Mouse (Mus musculus) erythroblast, adult 5-6 weeks (primary cell): ENCODE measurements around the gene Exoc6. TPM values are rescaled to one million over a fixed set of nuclear protein-coding genes. Genes with fewer than 3 reads are reported as not detected.
"Not testable (repeated sequence)": the region's sequence is repeated elsewhere in the genome, so short reads cannot be mapped to it uniquely, and the experiment has no call there.

Experiments
- ATAC-seq: replicated peaks from 2 replicates; pipeline ENCODE4 v1.8.0; 2016; ENCODE audit warnings: moderate number of reproducible peaks, mild to moderate bottlenecking, moderate TSS enrichment, inconsistent platforms; ENCODE audit not compliant: poor library complexity, low FRiP score, severe bottlenecking
- total RNA-seq, 2 experiments: library from RNA; stranded (forward) in 1 of 2; stranded (reverse) in 1 of 2; fragments of 150-400 nt in 1 of 2; fragments of 200-764, 138-1000 nt in 1 of 2; gene quantifications; 2 replicates each; pipeline versions ENCODE4 v1.2.3 to v1.2.4; 2015 to 2017; ENCODE audit warnings: low replicate concordance in 2 of 2

The Exoc6 gene
- total RNA-seq, 2 experiments from 2014 or later = 17.9 to 30.0 TPM

DNA sequence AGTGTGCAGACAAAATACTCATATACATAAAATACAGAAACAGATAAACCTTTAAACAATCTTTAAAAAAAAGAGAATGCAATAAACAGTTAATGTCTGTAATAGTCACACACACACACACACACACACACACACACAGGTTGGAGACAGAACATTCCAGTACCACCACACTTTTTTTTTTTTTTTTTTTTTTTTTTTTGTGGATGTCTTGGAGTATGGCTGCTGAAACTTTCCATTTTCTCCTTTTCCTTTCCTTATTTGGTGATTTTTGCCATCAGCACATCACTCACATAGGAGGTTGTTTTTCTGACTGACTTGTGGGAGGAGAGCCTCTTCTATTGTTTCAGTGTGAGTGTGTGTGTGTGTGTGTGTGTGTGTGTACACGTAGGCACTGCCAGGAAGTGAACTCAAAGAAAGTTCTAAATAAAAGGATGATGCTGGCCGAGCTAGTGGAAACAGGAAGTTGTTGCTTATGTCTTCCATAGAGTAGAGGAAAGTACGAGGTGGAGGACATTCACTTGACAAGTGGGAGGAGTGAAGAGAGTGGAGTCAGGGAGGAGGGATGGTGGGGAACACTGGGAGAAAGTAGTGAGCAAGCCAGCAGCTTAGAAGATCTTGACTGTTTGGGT, 15.4 kb upstream of the Exoc6 start:
- no peak for ATAC-seq

DNA sequence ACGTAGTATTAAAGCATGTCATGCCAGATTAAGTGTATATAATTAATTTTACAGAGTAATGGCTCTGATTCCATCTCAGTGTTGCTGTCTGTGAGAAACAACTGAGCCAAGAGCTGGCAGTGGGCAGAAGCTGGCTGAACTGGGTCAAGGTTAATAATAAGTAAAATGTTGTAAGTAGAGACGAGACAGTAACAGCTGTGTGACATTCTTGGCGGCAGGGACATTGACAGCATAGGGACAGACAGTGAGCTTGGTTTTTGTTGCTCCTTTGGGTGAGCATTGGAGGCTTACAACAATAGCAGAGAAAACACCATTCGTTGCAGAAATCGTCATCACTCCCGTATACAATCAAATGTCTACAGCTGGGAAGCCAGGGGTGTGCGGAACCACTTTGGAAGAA, 13.8 kb upstream of the Exoc6 start:
- no peak for ATAC-seq

DNA sequence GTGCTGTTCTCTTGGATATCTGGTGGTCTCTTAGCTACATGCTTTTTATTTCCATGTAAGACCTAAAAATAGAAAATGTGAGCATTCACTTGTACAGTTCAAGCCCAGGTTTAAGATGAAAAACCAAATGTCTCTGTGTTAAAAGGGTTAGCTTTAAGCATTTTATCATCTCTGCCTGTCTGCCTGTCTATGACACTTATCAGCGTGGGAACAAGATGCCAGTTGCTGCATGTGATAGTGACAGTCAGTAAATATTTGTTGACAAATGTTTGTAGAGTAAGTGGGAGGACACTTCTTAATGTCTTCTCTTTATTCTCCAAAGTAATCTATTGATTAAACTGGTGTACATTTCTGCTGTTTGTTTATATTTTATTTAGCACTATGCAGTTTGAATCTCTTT, 12.5 kb upstream of the Exoc6 start:
- ATAC-seq = peak; percentile 66; the same call in 1 of the 2 replicates

GRCm38 (mm10) chr19:37540201-37540600, 10.0 kb upstream of the Exoc6 start:
- ATAC-seq = no peak

DNA sequence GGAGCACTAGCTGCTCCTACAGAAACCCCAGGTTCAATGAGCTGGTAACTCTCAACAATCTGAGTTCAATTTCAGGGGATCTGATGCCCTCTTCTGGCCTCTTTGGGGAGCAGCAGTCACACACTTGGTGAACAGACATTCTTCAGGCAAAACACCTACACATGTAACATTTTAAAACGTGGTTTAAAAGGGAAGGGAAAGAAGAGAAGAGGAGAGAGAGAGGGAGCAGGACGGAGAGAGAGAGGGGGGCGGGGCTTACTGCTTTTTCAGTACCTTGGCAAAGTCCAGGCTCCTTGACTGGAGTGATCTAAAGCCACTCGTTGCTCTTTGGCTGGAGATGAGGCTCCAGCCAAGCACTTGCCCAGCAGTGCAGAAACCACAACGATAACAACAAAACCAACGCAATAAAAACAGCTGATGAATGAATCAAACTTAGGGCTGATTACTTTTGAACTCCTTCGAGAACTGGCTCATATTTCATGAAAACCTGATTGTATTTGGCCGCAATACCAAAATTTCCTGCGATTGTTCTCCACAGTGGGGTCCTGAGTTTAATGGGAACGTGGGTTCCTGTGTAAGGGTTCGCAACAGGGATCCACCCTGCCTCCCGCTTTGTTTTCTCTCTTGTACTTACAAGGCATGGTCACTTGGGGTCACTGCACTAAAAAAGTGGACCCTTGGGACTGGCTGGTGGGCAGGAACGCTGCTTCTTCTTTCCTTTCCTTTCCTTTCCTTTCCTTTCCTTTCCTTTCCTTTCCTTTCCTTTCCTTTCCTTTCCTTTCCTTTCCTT, 6.5 kb upstream of the Exoc6 start:
- ATAC-seq = peak; percentile 80

- no peak for ATAC-seq
Measured at GRCm38 (mm10) chr19:37544476-37544875, 5.7 kb upstream of the Exoc6 start.

DNA sequence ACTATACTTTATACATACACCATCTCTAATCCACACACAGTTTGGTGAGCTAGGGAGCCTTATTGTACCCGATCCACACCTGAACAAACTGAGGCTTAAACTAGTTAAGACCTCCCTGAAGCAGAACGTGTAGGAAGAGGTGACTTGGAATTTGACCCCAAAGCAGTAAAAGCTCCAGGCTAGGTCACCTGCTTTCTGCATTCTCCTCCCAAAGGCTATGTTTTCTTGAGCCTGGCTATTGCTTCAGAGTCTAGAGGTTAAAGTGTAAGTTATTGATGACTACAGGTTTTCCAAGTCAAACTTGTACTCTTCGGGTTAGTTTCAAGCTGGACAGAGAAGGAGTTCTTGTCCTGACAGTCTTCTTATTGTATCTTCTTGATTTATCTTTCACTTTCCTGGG, 5.0 kb upstream of the Exoc6 start:
- ATAC-seq = no peak

DNA sequence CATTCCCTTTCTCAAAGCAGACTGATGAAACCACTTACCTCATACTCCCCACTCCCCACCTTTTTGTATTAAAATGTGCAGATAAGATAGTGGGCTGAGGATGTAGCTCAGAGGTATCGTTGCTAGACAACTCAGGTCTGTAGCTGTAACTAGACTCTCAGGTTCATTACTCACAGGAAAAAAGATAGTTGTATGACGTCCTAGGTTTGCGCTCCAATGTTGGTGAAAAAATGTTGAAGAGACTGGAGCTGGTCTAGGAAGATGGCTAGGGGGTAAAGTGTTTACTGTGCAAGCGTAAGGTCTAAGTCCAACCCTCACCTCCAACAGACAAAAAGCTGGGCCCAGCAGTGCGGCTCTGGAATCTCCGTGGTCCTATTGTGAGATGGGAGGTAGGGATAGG, 4.5 kb upstream of the Exoc6 start:
- ATAC-seq = no peak

- no peak for ATAC-seq
Measured at GRCm38 (mm10) chr19:37546776-37547175, 3.4 kb upstream of the Exoc6 start.

GRCm38 (mm10) chr19:37551040-37551566, 885 bp downstream of the Exoc6 start:
- ATAC-seq = peak; percentile 18; the same call in 1 of the 2 replicates

DNA sequence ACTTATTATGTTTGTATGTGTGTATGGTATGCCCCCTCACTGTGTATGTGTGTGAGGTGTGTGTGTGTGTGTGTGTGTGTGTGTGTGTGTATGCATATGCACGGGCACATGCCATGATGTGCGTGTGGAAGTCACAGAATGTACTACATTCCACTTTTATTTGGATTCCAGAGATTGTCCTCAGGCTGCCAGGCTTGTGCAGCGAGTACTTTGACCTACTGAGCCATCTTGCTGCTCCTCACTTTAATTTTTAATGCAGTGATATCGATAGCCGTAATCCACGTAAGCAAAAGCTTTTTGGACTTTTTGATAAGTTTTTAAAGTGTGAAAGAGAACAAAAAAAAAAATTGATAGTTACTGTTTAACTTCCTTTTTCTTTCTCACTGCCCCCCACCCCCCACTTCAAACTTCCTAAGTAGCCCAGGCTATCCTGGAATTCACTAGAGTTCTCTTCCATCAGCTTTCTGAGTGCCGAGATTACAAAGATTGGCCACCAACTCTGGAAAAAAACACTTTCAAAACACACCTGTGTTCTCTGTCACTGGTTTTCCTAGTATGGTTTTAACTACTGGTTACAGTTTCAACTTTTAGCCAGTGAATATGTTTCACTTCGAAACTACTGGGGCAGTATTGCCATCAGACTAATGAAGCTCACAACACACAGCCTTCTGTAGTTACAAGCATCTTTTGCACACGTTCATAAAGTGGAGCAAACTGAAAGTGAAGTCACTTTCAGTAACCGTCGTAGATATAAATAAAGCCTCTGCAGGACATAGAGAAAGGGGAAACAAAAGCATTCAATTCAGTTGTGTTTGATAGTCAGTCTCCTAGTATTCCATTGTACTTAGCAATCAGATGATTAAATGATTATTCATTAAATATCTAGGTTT, 3.4 kb downstream of the Exoc6 start:
- no peak for ATAC-seq

DNA sequence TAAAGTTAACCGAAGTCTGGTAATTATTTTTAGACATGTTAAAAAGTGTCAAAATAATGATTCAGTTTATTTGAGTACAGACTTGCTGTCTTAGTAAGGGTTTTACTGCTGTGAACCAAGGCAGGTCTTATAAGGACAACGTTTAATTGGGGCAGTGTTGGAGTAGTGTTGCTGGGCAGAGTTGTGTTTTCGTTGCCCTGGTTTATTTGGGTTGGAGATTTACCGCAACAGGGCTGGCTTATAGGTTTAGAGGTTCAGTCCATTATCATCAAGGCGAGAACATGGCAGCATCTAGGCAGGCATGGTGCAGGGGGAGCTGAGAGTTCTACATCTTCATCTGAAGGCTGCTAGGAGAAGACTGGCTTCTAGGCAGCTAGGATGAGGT, 4.0 kb downstream of the Exoc6 start:
- ATAC-seq = not testable (repeated sequence)

DNA sequence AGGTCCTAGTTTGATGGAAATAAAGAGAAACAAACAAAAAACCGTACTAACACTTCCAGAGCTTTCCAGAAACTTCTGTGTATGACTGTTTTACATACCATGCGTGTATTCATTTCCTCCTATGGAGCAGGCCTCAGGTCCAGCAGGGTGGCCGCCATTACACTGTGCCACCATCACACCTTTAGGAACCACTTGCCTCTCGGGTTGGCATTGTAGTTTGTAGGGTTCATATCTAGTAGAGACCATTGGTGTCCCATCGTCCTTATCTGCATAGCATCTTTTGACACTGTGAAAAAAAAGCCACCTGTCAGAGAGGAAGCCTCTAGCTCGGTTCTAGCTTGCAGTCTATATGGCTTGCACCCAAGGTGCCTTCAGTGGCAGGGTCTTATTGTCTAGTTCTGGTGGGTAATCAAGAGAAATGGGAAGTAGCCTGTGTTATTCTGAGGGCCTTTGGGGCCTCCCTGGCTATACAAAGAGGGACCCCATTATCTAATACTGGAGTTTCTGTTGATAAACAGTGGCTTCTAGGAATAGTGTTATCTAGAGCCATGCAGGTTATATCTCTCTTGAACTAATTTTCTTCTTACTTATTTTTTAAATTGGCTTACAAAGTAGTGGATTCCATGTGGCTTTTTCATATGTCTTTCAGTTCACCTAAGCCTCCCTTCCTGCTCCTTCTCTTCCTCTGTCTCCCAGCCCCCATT, 5.8 kb downstream of the Exoc6 start:
- ATAC-seq = no peak

- ATAC-seq = no peak
Measured at GRCm38 (mm10) chr19:37557898-37558297, 7.7 kb downstream of the Exoc6 start.

- ATAC-seq = 0 out of 2 replicates have a peak, but pooled peaks have one; percentile 41
Measured at GRCm38 (mm10) chr19:37559286-37560079, 9.3 kb downstream of the Exoc6 start.

DNA sequence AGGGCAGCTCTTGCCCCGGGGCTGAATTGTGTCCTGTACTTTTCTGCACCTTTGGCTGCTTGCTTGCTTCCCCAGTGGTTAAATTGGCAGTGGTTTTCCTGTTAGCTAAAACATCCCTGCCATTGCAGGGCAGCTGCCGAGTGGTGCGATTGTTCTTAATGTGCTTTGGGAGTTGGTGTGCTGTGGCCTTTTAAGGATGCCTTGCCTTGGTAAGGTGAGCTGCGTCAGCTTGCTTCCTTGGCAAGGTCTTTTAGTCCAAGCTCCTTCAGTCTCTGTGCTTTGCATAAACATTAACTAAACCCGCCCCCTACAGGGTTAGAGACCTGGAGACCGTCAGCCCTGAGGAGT, 9.8 kb downstream of the Exoc6 start:
- no peak for ATAC-seq

- ATAC-seq = peak; percentile 69
Measured at GRCm38 (mm10) chr19:37561106-37561892, 11.1 kb downstream of the Exoc6 start.

DNA sequence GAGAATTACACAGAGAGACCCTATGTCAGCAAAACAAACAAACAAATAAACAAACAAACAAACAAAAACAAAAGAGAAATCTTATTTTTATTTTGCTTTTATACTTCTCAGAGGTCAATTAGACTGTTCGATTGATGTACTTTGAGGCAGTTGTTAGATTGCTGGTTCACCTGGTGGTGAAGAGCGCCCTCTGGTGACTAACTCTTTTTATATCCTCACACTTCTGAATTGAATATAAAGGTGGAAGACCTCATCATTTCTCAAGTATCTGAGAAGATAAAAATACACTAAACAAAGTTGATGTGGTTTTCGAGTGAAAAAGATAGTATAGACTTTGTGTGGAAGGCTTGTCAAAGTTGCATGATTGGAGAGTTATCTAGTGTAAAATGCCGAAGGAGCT, 13.5 kb downstream of the Exoc6 start:
- ATAC-seq = peak; percentile 64; the same call in 1 of the 2 replicates
